Mouse (Mus musculus) naive thymus-derived CD4-positive, alpha-beta T cell, adult 2 months (primary cell): ENCODE results near the gene Gtpbp10.

Source experiments
- DNase-seq: peaks from one replicate; pipeline ENCODE4 v3.0.0-alpha.2; 2011; ENCODE audit warnings: low read depth

Gtpbp10 gene

GRCm38 (mm10) chr5:5559079-5559740 lies at the start of gene Gtpbp10:
Gtpbp10 (minus strand) TSS chr5:5559538.
- DNase-seq: peak; percentile 91

GRCm38 (mm10) chr5:5587686-5588085 lies 28.3 kb upstream of the Gtpbp10 start:
- no peak for DNase-seq

- no peak for DNase-seq
Measured at GRCm38 (mm10) chr5:5573749-5574317, 14.5 kb upstream of the Gtpbp10 start, which contains the start of gene Gm8773. Gm8773 (plus strand) TSS chr5:5573799.

- no peak for DNase-seq
Measured at GRCm38 (mm10) chr5:5562435-5562834, 3.1 kb upstream of the Gtpbp10 start.

GRCm38 (mm10) chr5:5561041-5561706 lies 1.8 kb upstream of the Gtpbp10 start:
- peak; percentile 11 for DNase-seq

GRCm38 (mm10) chr5:5559798-5560197 lies 460 bp upstream of the Gtpbp10 start:
- DNase-seq: no peak

- DNase-seq: no peak
Measured at GRCm38 (mm10) chr5:5551110-5551509, 8.2 kb downstream of the Gtpbp10 start.

- no peak for DNase-seq
Measured at GRCm38 (mm10) chr5:5540385-5540784, 19.0 kb downstream of the Gtpbp10 start.

- DNase-seq: no peak
Measured at GRCm38 (mm10) chr5:5539771-5540170, 19.6 kb downstream of the Gtpbp10 start.

GRCm38 (mm10) chr5:5536131-5536530 lies 23.2 kb downstream of the Gtpbp10 start:
- no peak for DNase-seq

- DNase-seq: no peak
Measured at GRCm38 (mm10) chr5:5533656-5534420, 25.5 kb downstream of the Gtpbp10 start.

- no peak for DNase-seq
Measured at GRCm38 (mm10) chr5:5515411-5515810, 43.9 kb downstream of the Gtpbp10 start.

- DNase-seq: peak; percentile 63
Measured at GRCm38 (mm10) chr5:5514196-5515076, 44.9 kb downstream of the Gtpbp10 start, which contains the start of gene Cldn12. Cldn12 (minus strand) TSS chr5:5514958.

- no peak for DNase-seq
Measured at GRCm38 (mm10) chr5:5511401-5511800, 47.9 kb downstream of the Gtpbp10 start.

- DNase-seq: no peak
Measured at GRCm38 (mm10) chr5:5510989-5511388, 48.3 kb downstream of the Gtpbp10 start.

- DNase-seq: no peak
Measured at GRCm38 (mm10) chr5:5510304-5510887, 48.9 kb downstream of the Gtpbp10 start.

GRCm38 (mm10) chr5:5508231-5508630 lies 51.1 kb downstream of the Gtpbp10 start:
- no peak for DNase-seq

- peak; percentile 18 for DNase-seq
Measured at GRCm38 (mm10) chr5:5507701-5508225, 51.6 kb downstream of the Gtpbp10 start.

GRCm38 (mm10) chr5:5504456-5504855 lies 54.9 kb downstream of the Gtpbp10 start:
- no peak for DNase-seq

GRCm38 (mm10) chr5:5503381-5503780 lies 56.0 kb downstream of the Gtpbp10 start:
- DNase-seq: no peak

GRCm38 (mm10) chr5:5501583-5501982 lies 57.8 kb downstream of the Gtpbp10 start:
- no peak for DNase-seq
